Mouse (Mus musculus): ENCODE measurements around the gene Gpd1.

DNA sequence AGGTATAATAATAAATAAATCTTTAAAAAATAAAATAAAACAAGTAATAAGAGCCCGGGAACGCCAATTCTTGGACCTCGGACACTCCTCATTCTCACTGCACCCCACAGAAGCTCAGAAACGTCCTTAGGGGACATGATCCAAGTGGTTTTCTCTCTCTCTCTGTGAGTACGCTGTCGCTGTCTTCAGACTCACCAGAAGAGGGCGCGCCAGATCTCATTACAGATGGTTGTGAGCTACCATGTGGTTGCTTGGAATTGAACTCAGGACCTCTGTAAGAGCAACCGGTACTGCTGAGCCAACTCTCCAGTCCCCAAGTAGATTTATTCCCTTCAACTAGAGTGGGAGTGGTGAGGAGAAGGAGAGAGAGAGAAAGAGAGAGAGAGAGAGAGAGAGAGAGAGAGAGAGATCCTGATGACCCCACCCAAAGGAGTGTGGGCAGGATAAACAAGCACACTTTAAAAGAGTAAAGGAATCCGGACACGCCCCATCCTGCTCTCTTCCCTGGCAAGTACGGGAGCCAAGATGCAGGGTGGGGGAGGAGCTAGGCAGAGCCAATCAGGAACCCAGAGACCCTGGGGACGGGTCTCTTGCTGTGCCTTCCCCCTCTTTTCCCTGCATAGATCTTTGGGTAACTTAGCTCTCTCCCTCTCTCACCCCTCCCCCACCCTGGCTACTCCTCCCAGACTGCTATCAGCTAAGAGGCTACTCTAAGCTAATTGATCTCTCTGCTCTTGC, 39.1 kb upstream of the Gpd1 start:
- no peak for TF ChIP-seq E2F4 (IDR thresholded peaks at IDR 0.05; ENCODE audit: insufficient read depth)
- no peak for TF ChIP-seq MYOD1 (IDR thresholded peaks at IDR 0.05; ENCODE audit: control insufficient read depth in 1 of 3, insufficient read length in 2 of 3, low read depth in 2 of 3)

Data from myocyte (in vitro differentiated cells).